Mouse (Mus musculus): Measurements from ENCODE around the gene Asprv1. TPM values are rescaled to one million over a fixed set of nuclear protein-coding genes. Genes with fewer than 3 reads are reported as not detected.

Gene Asprv1
- total and polyA plus RNA-seq, 3 experiments, result 0.33 TPM; not detected in 2

DNA sequence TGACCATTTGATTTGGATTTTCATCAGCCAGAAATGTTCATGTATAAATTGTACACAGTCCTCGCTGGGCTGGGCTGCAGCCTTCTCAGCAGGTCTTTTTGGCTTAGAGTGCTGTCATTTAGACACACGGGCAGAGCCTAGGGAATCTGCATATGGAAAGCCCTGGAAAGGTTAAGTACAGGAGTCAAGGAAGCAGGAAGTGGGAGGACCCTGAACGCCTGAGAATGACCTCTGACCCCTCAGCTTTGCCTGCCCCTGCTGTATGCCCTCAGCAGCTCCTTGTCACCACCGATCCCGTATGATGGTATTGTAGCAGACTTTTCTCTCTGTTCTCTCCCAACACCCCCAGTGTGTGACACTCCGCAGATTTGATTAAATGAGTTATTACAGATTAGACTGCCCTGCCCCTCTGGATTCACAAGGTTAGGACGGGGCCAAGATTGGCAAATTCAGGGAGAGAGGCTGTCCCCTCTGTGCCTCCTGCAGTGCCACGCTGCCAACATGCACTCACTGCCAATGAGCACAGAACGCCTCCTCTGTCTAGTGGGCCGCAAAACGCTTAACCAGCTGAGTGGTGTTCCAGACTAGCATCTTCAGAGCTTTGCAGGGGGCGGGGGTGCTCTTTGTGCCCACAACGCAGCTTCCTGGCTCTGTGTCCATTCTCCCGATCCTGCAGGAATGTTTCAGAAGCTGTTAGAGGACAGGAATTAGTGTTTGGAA, 43.5 kb upstream of the Asprv1 start:
- no peaks in the 10 kb centered on the region for H3K36me3 ChIP-seq (replicated peaks)
- H3K4me1 ChIP-seq (ENCODE audit: insufficient read depth, low read depth, low read length), result peaks cover 28% of the 10 kb centered on the region
- no peak for TF ChIP-seq POLR2AphosphoS5 (IDR thresholded peaks at IDR 0.05; ENCODE audit: insufficient replicate concordance, low read depth, low read length)
- TF ChIP-seq CTCF (IDR thresholded peaks at IDR 0.05; ENCODE audit: low read depth, low read length), result no peak
- no peak for TF ChIP-seq GATA1 (IDR thresholded peaks at IDR 0.05; ENCODE audit: borderline replicate concordance, low read length)
- TF ChIP-seq TAL1 (conservative IDR thresholded peaks at IDR 0.05; ENCODE audit: low read depth, low read length), result no peak
- TF ChIP-seq GATA2 (IDR thresholded peaks at IDR 0.05; ENCODE audit: borderline replicate concordance, low read depth, low read length), result no peak
- H3K9me3 ChIP-seq (replicated peaks), result no peaks in the 10 kb centered on the region
- no peak for DNase-seq (ENCODE audit: low spot score)
- peaks cover 45% of the 10 kb centered on the region for H3K27me3 ChIP-seq (ENCODE audit: insufficient read depth, low read length)
- no peak overlapping the region for H3K4me3 ChIP-seq (ENCODE audit: low read depth, low read length)
- ATAC-seq (ENCODE audit: extremely low read depth, insufficient number of reproducible peaks, low FRiP score, poor library complexity, severe bottlenecking), result no peak

DNA sequence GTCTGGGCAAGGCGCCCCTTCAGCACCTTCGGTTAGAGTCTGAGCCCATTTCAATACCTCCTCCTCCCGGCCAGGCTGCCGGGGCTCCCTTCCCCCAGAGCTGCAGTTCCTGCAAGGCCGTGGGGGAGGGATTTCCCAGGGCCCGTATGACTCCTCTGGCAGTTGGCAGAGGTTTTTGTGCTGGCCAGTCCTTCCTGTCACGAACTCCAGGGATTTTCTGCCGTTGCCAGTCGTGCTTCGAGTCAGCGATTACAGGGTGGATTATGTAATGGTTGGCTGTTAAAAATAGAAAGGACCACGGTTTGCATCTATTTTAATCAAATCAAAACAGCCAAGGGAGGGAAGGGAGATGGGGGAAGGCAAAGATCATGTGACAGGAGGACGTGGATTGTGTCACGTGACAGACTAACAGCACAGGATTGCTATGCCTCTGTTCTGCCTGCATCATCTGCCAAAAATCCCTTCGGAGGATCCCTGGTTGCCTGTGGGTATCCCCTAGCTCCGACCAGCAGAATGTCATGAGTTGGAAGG, 42.8 kb upstream of the Asprv1 start:
- peaks cover 25% of the 10 kb centered on the region for H3K4me1 ChIP-seq (ENCODE audit: insufficient read depth, low read depth, low read length)
- H3K4me3 ChIP-seq (ENCODE audit: low read depth, low read length), result no peak overlapping the region
- no peaks in the 10 kb centered on the region for H3K36me3 ChIP-seq (replicated peaks)
- DNase-seq (ENCODE audit: low spot score) (no peak), ATAC-seq (ENCODE audit: extremely low read depth, insufficient number of reproducible peaks, low FRiP score, poor library complexity, severe bottlenecking) (peak; percentile 40)
- H3K27me3 ChIP-seq (ENCODE audit: insufficient read depth, low read length), result peaks cover 50% of the 10 kb centered on the region
- TF ChIP-seq POLR2AphosphoS5 (IDR thresholded peaks at IDR 0.05; ENCODE audit: insufficient replicate concordance, low read depth, low read length) (no peak), CTCF (IDR thresholded peaks at IDR 0.05; ENCODE audit: low read depth, low read length) (no peak), TAL1 (conservative IDR thresholded peaks at IDR 0.05; ENCODE audit: low read depth, low read length) (no peak), GATA1 (IDR thresholded peaks at IDR 0.05; ENCODE audit: borderline replicate concordance, low read length) (no peak), GATA2 (IDR thresholded peaks at IDR 0.05; ENCODE audit: borderline replicate concordance, low read depth, low read length) (no peak)
- no peaks in the 10 kb centered on the region for H3K9me3 ChIP-seq (replicated peaks)

DNA sequence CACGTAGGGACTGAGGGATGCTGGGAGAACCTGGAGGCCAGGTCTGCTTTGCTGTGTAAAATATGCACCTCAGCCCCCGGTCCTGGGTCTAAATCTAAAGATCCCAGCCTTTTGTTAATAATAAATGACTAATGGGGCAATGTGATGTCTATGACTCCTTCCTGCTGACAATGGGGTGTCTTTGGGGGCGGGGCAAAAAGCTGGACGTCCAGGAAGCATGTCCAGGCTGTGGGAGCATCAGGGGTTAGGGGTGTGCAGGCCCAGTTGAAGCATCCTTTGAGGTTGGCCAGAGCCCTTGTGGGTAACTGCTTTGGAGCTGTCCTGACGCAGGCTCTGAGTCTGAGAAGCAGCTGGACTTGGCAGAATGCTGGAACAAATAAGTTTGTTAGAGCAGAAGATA, 41.9 kb upstream of the Asprv1 start:
- H3K4me1 ChIP-seq (ENCODE audit: insufficient read depth, low read depth, low read length), result peaks cover 29% of the 10 kb centered on the region
- TF ChIP-seq TAL1 (conservative IDR thresholded peaks at IDR 0.05; ENCODE audit: low read depth, low read length) (no peak), GATA1 (IDR thresholded peaks at IDR 0.05; ENCODE audit: borderline replicate concordance, low read length) (no peak), POLR2AphosphoS5 (IDR thresholded peaks at IDR 0.05; ENCODE audit: insufficient replicate concordance, low read depth, low read length) (no peak), GATA2 (IDR thresholded peaks at IDR 0.05; ENCODE audit: borderline replicate concordance, low read depth, low read length) (no peak), CTCF (IDR thresholded peaks at IDR 0.05; ENCODE audit: low read depth, low read length) (no peak)
- no peak overlapping the region for H3K4me3 ChIP-seq (ENCODE audit: low read depth, low read length)
- DNase-seq (ENCODE audit: low spot score), result no peak
- H3K9me3 ChIP-seq (replicated peaks), result no peaks in the 10 kb centered on the region
- no peaks in the 10 kb centered on the region for H3K36me3 ChIP-seq (replicated peaks)
- ATAC-seq (ENCODE audit: extremely low read depth, insufficient number of reproducible peaks, low FRiP score, poor library complexity, severe bottlenecking), result no peak
- peaks cover 46% of the 10 kb centered on the region for H3K27me3 ChIP-seq (ENCODE audit: insufficient read depth, low read length)

DNA sequence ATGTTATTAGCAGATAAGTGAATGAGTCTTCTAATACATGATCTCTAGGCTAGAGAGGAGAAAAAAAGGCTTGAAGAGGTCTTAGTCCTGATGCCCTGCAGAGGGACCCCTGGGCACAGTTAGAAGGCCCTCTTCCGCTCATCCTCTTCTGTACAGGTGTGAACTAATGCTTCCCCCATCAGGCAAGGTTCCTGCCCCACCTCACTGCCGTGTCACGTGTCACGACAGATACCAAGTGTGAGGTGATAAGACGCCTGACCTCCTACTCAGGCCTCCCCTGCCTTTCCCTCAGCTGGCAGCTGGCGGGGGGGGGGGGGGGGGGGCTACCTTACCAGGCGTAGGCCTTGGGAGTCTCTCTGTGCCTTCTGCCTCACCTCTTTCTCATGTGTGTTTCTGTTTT, 39.5 kb upstream of the Asprv1 start:
- no peak for TF ChIP-seq TAL1 (conservative IDR thresholded peaks at IDR 0.05; ENCODE audit: low read depth, low read length)
- no peak for TF ChIP-seq POLR2AphosphoS5 (IDR thresholded peaks at IDR 0.05; ENCODE audit: insufficient replicate concordance, low read depth, low read length)
- TF ChIP-seq CTCF (IDR thresholded peaks at IDR 0.05; ENCODE audit: low read depth, low read length), result no peak
- TF ChIP-seq GATA2 (IDR thresholded peaks at IDR 0.05; ENCODE audit: borderline replicate concordance, low read depth, low read length), result no peak
- no peak for TF ChIP-seq GATA1 (IDR thresholded peaks at IDR 0.05; ENCODE audit: borderline replicate concordance, low read length)
- Histone ChIP-seq H3K36me3 (replicated peaks) (no peaks in the 10 kb centered on the region), H3K9me3 (replicated peaks) (no peaks in the 10 kb centered on the region), H3K4me3 (ENCODE audit: low read depth, low read length) (no peak overlapping the region), H3K27me3 (ENCODE audit: insufficient read depth, low read length) (peaks cover 39% of the 10 kb centered on the region), H3K4me1 (ENCODE audit: insufficient read depth, low read depth, low read length) (peaks cover 23% of the 10 kb centered on the region)
- no peak for ATAC-seq (ENCODE audit: extremely low read depth, insufficient number of reproducible peaks, low FRiP score, poor library complexity, severe bottlenecking)
- DNase-seq (ENCODE audit: low spot score), result no peak

DNA sequence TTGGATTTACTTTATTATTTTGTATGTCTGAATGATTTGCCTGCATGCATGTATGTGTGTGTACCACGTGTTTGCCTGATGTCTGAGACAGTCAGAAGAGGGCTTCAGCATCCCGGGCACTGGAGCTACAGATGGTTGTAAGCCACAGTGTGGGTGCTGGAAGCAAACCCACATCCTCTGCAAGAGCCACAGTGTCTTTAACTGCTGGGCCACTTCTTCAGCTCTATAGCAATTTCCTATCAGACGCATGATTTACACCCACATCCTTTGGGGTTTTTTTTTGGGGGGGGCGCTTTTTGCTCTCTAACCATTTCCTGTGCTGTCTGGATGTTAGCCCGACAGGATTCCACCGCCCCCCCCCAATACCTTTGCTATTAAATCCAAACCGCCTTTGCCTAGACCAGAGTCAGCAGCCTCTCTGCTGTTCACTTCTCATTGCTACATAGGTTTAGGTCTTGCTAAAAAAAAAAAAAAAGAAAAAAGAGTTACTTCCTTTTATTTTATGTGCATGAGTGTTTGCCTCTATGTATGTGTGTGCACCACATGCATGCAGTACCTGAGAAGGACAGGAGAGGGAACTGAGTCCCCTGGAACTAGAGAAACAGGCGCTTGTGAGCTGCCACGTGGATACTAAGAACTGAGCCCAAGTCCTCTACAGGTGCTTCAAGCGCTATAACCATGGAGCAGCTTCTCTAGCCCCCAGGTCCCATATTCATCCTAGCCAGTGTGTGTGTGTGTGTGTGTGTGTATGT, 34.6 kb upstream of the Asprv1 start:
- Histone ChIP-seq H3K9me3 (replicated peaks) (no peaks in the 10 kb centered on the region), H3K27me3 (ENCODE audit: insufficient read depth, low read length) (peaks cover 16% of the 10 kb centered on the region), H3K4me1 (ENCODE audit: insufficient read depth, low read depth, low read length) (peaks cover 29% of the 10 kb centered on the region), H3K4me3 (ENCODE audit: low read depth, low read length) (no peak overlapping the region), H3K36me3 (replicated peaks) (no peaks in the 10 kb centered on the region)
- no peak for ATAC-seq (ENCODE audit: extremely low read depth, insufficient number of reproducible peaks, low FRiP score, poor library complexity, severe bottlenecking)
- no peak for TF ChIP-seq CTCF (IDR thresholded peaks at IDR 0.05; ENCODE audit: low read depth, low read length)
- DNase-seq (ENCODE audit: low spot score), result no peak

DNA sequence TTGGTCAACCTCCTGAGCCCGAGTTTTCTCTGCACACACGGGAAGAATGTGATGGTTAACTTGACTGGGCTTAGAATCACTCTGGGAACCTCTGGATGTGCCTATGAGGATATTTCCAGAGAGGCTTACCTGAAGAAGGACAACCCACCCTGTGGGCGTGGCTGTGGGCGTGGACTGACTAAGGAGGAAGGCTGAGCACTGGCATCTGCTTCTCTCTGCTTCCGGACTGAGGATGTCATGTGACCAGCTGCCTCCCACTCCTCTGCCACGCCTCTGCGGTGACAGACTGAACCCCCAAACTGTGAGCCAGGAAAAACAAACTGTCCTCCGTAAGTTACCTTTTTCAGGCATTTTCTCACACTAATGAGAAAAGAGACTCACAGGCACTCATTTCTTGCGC, 33.3 kb upstream of the Asprv1 start:
- peaks cover 13% of the 10 kb centered on the region for H3K27me3 ChIP-seq (ENCODE audit: insufficient read depth, low read length)
- ATAC-seq (ENCODE audit: extremely low read depth, insufficient number of reproducible peaks, low FRiP score, poor library complexity, severe bottlenecking) (no peak), DNase-seq (ENCODE audit: low spot score) (no peak)
- TF ChIP-seq CTCF (IDR thresholded peaks at IDR 0.05; ENCODE audit: low read depth, low read length) (no peak), TAL1 (conservative IDR thresholded peaks at IDR 0.05; ENCODE audit: low read depth, low read length) (no peak), POLR2AphosphoS5 (IDR thresholded peaks at IDR 0.05; ENCODE audit: insufficient replicate concordance, low read depth, low read length) (no peak), GATA2 (IDR thresholded peaks at IDR 0.05; ENCODE audit: borderline replicate concordance, low read depth, low read length) (no peak), GATA1 (IDR thresholded peaks at IDR 0.05; ENCODE audit: borderline replicate concordance, low read length) (no peak)
- no peaks in the 10 kb centered on the region for H3K36me3 ChIP-seq (replicated peaks)
- no peaks in the 10 kb centered on the region for H3K9me3 ChIP-seq (replicated peaks)
- no peak overlapping the region for H3K4me3 ChIP-seq (ENCODE audit: low read depth, low read length)
- peaks cover 35% of the 10 kb centered on the region for H3K4me1 ChIP-seq (ENCODE audit: insufficient read depth, low read depth, low read length)
